Mouse (Mus musculus): ENCODE results near the gene Slc35b2.

DNA sequence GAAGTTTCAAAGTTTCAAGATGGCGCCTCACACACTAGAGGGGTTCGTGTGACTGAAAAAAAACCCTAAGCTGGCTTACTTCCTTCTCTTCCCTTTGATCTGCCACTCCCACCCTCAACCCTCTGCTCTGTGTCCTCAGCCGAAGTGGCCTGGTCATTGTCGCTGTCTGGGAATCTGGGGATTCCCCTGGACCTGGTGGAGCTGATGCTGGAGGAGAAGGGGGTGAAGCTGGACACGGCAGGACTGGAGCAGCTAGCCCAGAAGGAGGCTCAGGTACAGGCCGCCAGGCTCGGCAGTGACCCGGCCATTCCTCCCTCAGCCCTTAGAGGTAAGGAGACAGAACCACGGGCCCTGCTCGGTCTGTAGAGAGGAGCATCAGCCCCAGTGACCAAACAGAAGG is 47.9 kb upstream of the Slc35b2 start:
- TF ChIP-seq CTCF (IDR thresholded peaks at IDR 0.05; ENCODE audit: low read depth, low read length) (no peak), POLR2A (IDR thresholded peaks at IDR 0.05; ENCODE audit: borderline replicate concordance, low read depth, low read length) (no peak)

All from bone marrow macrophage, adult 2 months (primary cell).